9 mouse cellular contexts compared by ENCODE assay signal in genomic region chr11:49713336-49714334, GRCm38 (mm10). TPM values are rescaled to one million over a fixed set of nuclear protein-coding genes. Genes with fewer than 3 reads are reported as not detected.
DNase-seq lines count a peak whose midpoint lies in the region; ATAC-seq and TF ChIP-seq lines count a peak whose summit lies in the region.
"Had no signal": no experiment of that assay in that cellular context is flagged by ENCODE, and none has a peak within 500 bp of the region (broad histone marks: within the 10 kb centered on the region; RNA-seq: fewer than 3 reads in every experiment).

No protein-coding gene starts in this region.

- ATAC-seq in embryonic facial prominence, embryonic 14.5 days (ENCODE audit: low read depth): peak; percentile 24
- peak; percentile 34; the same call in 1 of the 2 replicates for ATAC-seq in stomach, embryonic 16.5 days (ENCODE audit: insufficient read depth, low FRiP score)

- WGBS in embryonic facial prominence, embryonic 14.5 days: 22% methylated on average over 20 of the region's 20 CpGs
- WGBS in stomach, embryonic 16.5 days: 29% methylated on average over 20 of the region's 20 CpGs

- peak overlapping the region; percentile 75 for H3K4me2 ChIP-seq in CH12.LX (ENCODE audit: insufficient read depth, low read depth, poor library complexity, severe bottlenecking)
- H3K4me2 ChIP-seq in embryonic facial prominence, embryonic 14.5 days (ENCODE audit: low read depth, low read length): peak overlapping the region; percentile 66
- H3K4me2 ChIP-seq in stomach, embryonic 16.5 days (ENCODE audit: low read depth, low read length): peak overlapping the region; percentile 81

- no peak for TF ChIP-seq EP300 in CH12.LX (IDR thresholded peaks at IDR 0.05; ENCODE audit: low read length)

- H3K27me3 ChIP-seq in CH12.LX (replicated peaks): no peaks in the 10 kb centered on the region
- H3K27me3 ChIP-seq in embryonic facial prominence, embryonic 14.5 days (replicated peaks; ENCODE audit: control insufficient read depth, insufficient read depth, low read length): no peaks in the 10 kb centered on the region
- H3K27me3 ChIP-seq in stomach, embryonic 16.5 days (ENCODE audit: control insufficient read depth, insufficient read depth, low read length): no peaks in the 10 kb centered on the region

- peak overlapping the region in 2 of 3 experiments; percentile 40 to 89 for H3K4me3 ChIP-seq in CH12.LX (replicated peaks in 1 of 3; ENCODE audit: low read depth in 2 of 3, low read length in 2 of 3, poor library complexity in 1 of 3)
- H3K4me3 ChIP-seq in embryonic facial prominence, embryonic 14.5 days (ENCODE audit: low read depth, low read length): peak overlapping the region; percentile 96
- H3K4me3 ChIP-seq in stomach, embryonic 16.5 days (replicated peaks; ENCODE audit: low read length): peak overlapping the region; percentile 97

- no peaks in the 10 kb centered on the region for H3K9me3 ChIP-seq in CH12.LX (replicated peaks; ENCODE audit: low read length)
- no peaks in the 10 kb centered on the region for H3K9me3 ChIP-seq in embryonic facial prominence, embryonic 14.5 days (ENCODE audit: control insufficient read depth, low read length)
- H3K9me3 ChIP-seq in stomach, embryonic 16.5 days (replicated peaks; ENCODE audit: control insufficient read depth, low read length): no peaks in the 10 kb centered on the region

- in situ Hi-C loops in CH12.LX (cut with MboI; ENCODE audit: low pct_ligation_motif_present, low pct_unique_long_range_greater_than_20kb, low sequenced_read_pairs): loop anchor here (10.0 kb wide), 1 partner anchor 171 kb away; no protein-coding TSS in a partner anchor

- dilution Hi-C loops in CH12.LX (cut with MboI; ENCODE audit: extremely low pct_ligation_motif_present, extremely low pct_unique_long_range_greater_than_20kb, low sequenced_read_pairs): no loop called here

- DNase-seq in CH12.LX (ENCODE audit: extremely low read depth) (no peak), R1 (ENCODE audit: low read depth, low spot score) (peak; percentile 51)
- DNase-seq in embryonic facial prominence, embryonic 14.5 days (ENCODE audit: low spot score): peak; percentile 72
- DNase-seq in heart, postnatal 10 days: peak; percentile 35 to 45
- peak; percentile 38 to 54 for DNase-seq in kidney, postnatal 36 days
- DNase-seq in mesoderm, embryonic 11.5 days (ENCODE audit: low read depth, low spot score): peak; percentile 39
- no peak for DNase-seq in layer of hippocampus, adult 9-10 months (ENCODE audit: low spot score)

- peaks cover 37% of the 10 kb centered on the region for H3K79me2 ChIP-seq in CH12.LX (replicated peaks; ENCODE audit: control insufficient read depth, extremely low read depth, insufficient read depth, poor library complexity, severe bottlenecking)

- H3K9ac ChIP-seq in CH12.LX (ENCODE audit: insufficient read depth, low read depth): peak overlapping the region; percentile 87
- peak overlapping the region; percentile 98 for H3K9ac ChIP-seq in embryonic facial prominence, embryonic 14.5 days (ENCODE audit: low read depth, low read length)
- peak overlapping the region; percentile 62 for H3K9ac ChIP-seq in stomach, embryonic 16.5 days (ENCODE audit: low read length)

- TF ChIP-seq POLR2A in CH12.LX (IDR thresholded peaks at IDR 0.05; ENCODE audit: low read depth, low read length): peak; percentile 40; the same call in 1 of the 2 replicates

- peaks cover 10 to 36% of the 10 kb centered on the region in 2 experiments for H3K4me1 ChIP-seq in CH12.LX (ENCODE audit: control insufficient read depth in 1 of 2, insufficient read depth in 2 of 2)
- H3K4me1 ChIP-seq in embryonic facial prominence, embryonic 14.5 days (ENCODE audit: control insufficient read depth, insufficient read depth, low read length): peaks cover 18% of the 10 kb centered on the region
- H3K4me1 ChIP-seq in stomach, embryonic 16.5 days (ENCODE audit: control insufficient read depth, insufficient read depth, low read length): peaks cover 25% of the 10 kb centered on the region

- no peak for TF ChIP-seq CTCF in CH12.LX (conservative IDR thresholded peaks at IDR 0.05 in 1 of 2, IDR thresholded peaks at IDR 0.05 in 1 of 2; ENCODE audit: low read depth in 2 of 2, low read length in 2 of 2)

- intact Hi-C loops in heart, postnatal 10 days (cut with DNase I): loop anchor here (5.0 kb wide), 1 partner anchor 56 kb away; no protein-coding TSS in a partner anchor

- TF ChIP-seq RAD21 in CH12.LX (IDR thresholded peaks at IDR 0.05; ENCODE audit: low read depth, low read length): no peak

- no peak overlapping the region for H3K27ac ChIP-seq in CH12.LX (ENCODE audit: insufficient read depth, low read depth)
- peak overlapping the region; percentile 90 for H3K27ac ChIP-seq in embryonic facial prominence, embryonic 14.5 days (replicated peaks; ENCODE audit: low read depth, low read length)
- H3K27ac ChIP-seq in stomach, embryonic 16.5 days (ENCODE audit: low read length): peak overlapping the region; percentile 95

- peaks cover 0 to 12% of the 10 kb centered on the region in 2 experiments for H3K36me3 ChIP-seq in CH12.LX (replicated peaks in 1 of 2; ENCODE audit: control insufficient read depth in 1 of 2, insufficient read depth in 1 of 2, low read length in 1 of 2)
- H3K36me3 ChIP-seq in embryonic facial prominence, embryonic 14.5 days (ENCODE audit: control insufficient read depth, insufficient read depth, low read length): peaks cover 4% of the 10 kb centered on the region; the same call in 1 of the 2 replicates
- no peaks in the 10 kb centered on the region for H3K36me3 ChIP-seq in stomach, embryonic 16.5 days (ENCODE audit: control insufficient read depth, insufficient read depth, low read length)

TF ChIP-seq in CH12.LX, 34 proteins besides CTCF, POLR2A, EP300 and RAD21:
- TF ChIP-seq ZKSCAN1 (IDR thresholded peaks at IDR 0.05; ENCODE audit: borderline replicate concordance, low read depth, low read length): no peak
- TF ChIP-seq PAX5 (IDR thresholded peaks at IDR 0.05; ENCODE audit: low read length): no peak
- TF ChIP-seq MAX (IDR thresholded peaks at IDR 0.05; ENCODE audit: low read length): no peak; the same call in 1 of the 2 replicates
- TF ChIP-seq MXI1 (IDR thresholded peaks at IDR 0.05; ENCODE audit: low read depth, low read length): no peak
- no peak for TF ChIP-seq MYC (IDR thresholded peaks at IDR 0.05; ENCODE audit: low read depth, low read length)
- no peak for TF ChIP-seq USF1 (IDR thresholded peaks at IDR 0.05; ENCODE audit: low read depth, low read length)
- TF ChIP-seq BHLHE40 (IDR thresholded peaks at IDR 0.05; ENCODE audit: low read depth, low read length): no peak
- TF ChIP-seq KAT2A (IDR thresholded peaks at IDR 0.05; ENCODE audit: insufficient replicate concordance, low read length): no peak
- no peak for TF ChIP-seq SIN3A (IDR thresholded peaks at IDR 0.05; ENCODE audit: low read length)
- TF ChIP-seq MAFK (IDR thresholded peaks at IDR 0.05; ENCODE audit: insufficient replicate concordance, low read length): 0 out of 2 replicates have a peak, but pooled peaks have one; percentile 48
- TF ChIP-seq ZC3H11A (IDR thresholded peaks at IDR 0.05; ENCODE audit: low read depth, low read length): no peak
- no peak for TF ChIP-seq POLR2AphosphoS2 (IDR thresholded peaks at IDR 0.05; ENCODE audit: low read depth, low read length)
- TF ChIP-seq RCOR1 (conservative IDR thresholded peaks at IDR 0.05; ENCODE audit: low read depth, low read length): no peak
- peak; percentile 36; the same call in 1 of the 2 replicates for TF ChIP-seq ZMIZ1 (IDR thresholded peaks at IDR 0.05; ENCODE audit: low read depth, low read length)
- no peak for TF ChIP-seq CHD2 (IDR thresholded peaks at IDR 0.05; ENCODE audit: low read length)

RNA-seq across cellular contexts. Expression of gene Cnot6, which starts 1.1 kb away (rescaled TPM):
- 32.4 and 39.2 TPM in 2 replicates for total RNA-seq in CH12.LX (2012; rRNA removed)
- 90.8 and 102 TPM in 2 replicates for total RNA-seq in CH12.LX (2014; rRNA removed)
- 75.2 and 85.0 TPM in 2 replicates for polyA plus RNA-seq in CH12.LX (2012; ENCODE audit: insufficient read length, low read depth)
- 56.4 and 60.1 TPM in 2 replicates for polyA plus RNA-seq in embryonic facial prominence, embryonic 14.5 days (2014; fragmentation: Nextera tagmentation; extraction: Ambion mirVana)
- 10 to 100 TPM; 49.2 to 56.2 TPM for total RNA-seq in heart, postnatal 10 days (2021)
- polyA plus RNA-seq in stomach, embryonic 16.5 days (2015; fragmentation: Nextera tagmentation; extraction: Ambion mirVana): 30.9 and 33.7 TPM in 2 replicates

RNA-seq across cellular contexts. Expression of gene Scgb3a1, which starts 50.2 kb away (rescaled TPM):
- not detected in 2 replicates for total RNA-seq in CH12.LX (2012; rRNA removed)
- total RNA-seq in CH12.LX (2014; rRNA removed): not detected in 2 replicates
- polyA plus RNA-seq in CH12.LX (2012; ENCODE audit: insufficient read length, low read depth): not detected in 2 replicates
- polyA plus RNA-seq in embryonic facial prominence, embryonic 14.5 days (2014; fragmentation: Nextera tagmentation; extraction: Ambion mirVana): not detected in 2 replicates
- 10 to 100 TPM in 1 of 2 experiments, not detected in 1; 15.7 TPM for total RNA-seq in heart, postnatal 10 days (2021)
- polyA plus RNA-seq in stomach, embryonic 16.5 days (2015; fragmentation: Nextera tagmentation; extraction: Ambion mirVana): not detected in 2 replicates
- total RNA-seq: left cerebral cortex, adult 18-20 months had no signal

Comparison
In these comparisons a context has a peak if more than half of its experiments do, and no peak if none do; other contexts are left out.
1. DNase-seq: peak in R1 (single experiment), embryonic facial prominence, embryonic 14.5 days (single experiment), heart, postnatal 10 days (2 of 2), kidney, postnatal 36 days (2 of 2) and mesoderm, embryonic 11.5 days (single experiment); none in CH12.LX (single experiment) and layer of hippocampus, adult 9-10 months (single experiment).
2. Peak in every context shown above with its lines, with median percentiles within 50 percentile points of each other: H3K4me2 ChIP-seq, H3K4me3 ChIP-seq and H3K9ac ChIP-seq.